Mouse (Mus musculus) small intestine, adult 2 months (tissue): ENCODE results near the gene Agap1. TPM values are rescaled to one million over a fixed set of nuclear protein-coding genes. Genes with fewer than 3 reads are reported as not detected.

Experiments used
- H3K27ac ChIP-seq: fragments of 200-500 bp; 2 replicates; pipeline ENCODE4 v1.5.1; 2012; ENCODE audit warnings: low read depth, low read length, control low read depth, inconsistent platforms; ENCODE audit not compliant: insufficient read depth
- H3K27me3 ChIP-seq: fragments of 200-500 bp; 2 replicates; pipeline ENCODE4 v1.6.1; 2012; ENCODE audit warnings: mild to moderate bottlenecking, moderate library complexity, low read length, inconsistent platforms; ENCODE audit not compliant: control insufficient read depth, insufficient read depth
- H3K36me3 ChIP-seq: fragments of 200-500 bp; 2 replicates; pipeline ENCODE4 v1.6.1; 2012; ENCODE audit warnings: mild to moderate bottlenecking, low read length, control low read depth, inconsistent platforms; ENCODE audit not compliant: control insufficient read depth, insufficient read depth
- H3K4me1 ChIP-seq: fragments of 200-500 bp; 2 replicates; pipeline ENCODE4 v1.6.1; 2012; ENCODE audit warnings: low read length, inconsistent platforms, mixed read lengths; ENCODE audit not compliant: control insufficient read depth, insufficient read depth, insufficient read length
- H3K4me3 ChIP-seq: fragments of 200-500 bp; 2 replicates; pipeline ENCODE4 v1.5.1; 2012; ENCODE audit warnings: low read depth, mild to moderate bottlenecking, control low read depth, inconsistent platforms, low read length, moderate library complexity
- CTCF ChIP-seq: fragments of 200-500 bp; IDR thresholded peaks from 2 replicates; pipeline ENCODE4 v1.5.1; 2012; ENCODE audit warnings: low read depth, mild to moderate bottlenecking, control low read depth, inconsistent platforms, low read length, moderate library complexity, mixed read lengths; ENCODE audit not compliant: insufficient replicate concordance, insufficient read length; ENCODE audit errors: extremely low read depth
- POLR2A ChIP-seq: fragments of 200-500 bp; IDR thresholded peaks from 2 replicates; pipeline ENCODE4 v1.6.1; 2012; ENCODE audit warnings: low read depth, mild to moderate bottlenecking, control low read depth, inconsistent platforms, low read length, moderate library complexity
- WGBS: fragments of 180-500 bp; shearing (Covaris S2); methylation state at CpG from one replicate; pipeline ENCODE4 v1.1.7; 2018; 5-methylcytosine and 5-hydroxymethylcytosine counted together
- polyA plus RNA-seq: library from polyadenylated mRNA; depleted of rRNA; stranded (reverse); fragments of >200 nt; gene quantifications from 2 replicates; pipeline ENCODE4 v1.2.3, GENCODE M21; 2012

Gene Agap1
- polyA plus RNA-seq, 1 experiment: 27.8 TPM

GRCm38 (mm10) chr1:89625967-89626366, 171.4 kb downstream of the Agap1 start:
- Histone ChIP-seq H3K36me3 (peaks cover 4% of the 10 kb centered on the region), H3K27ac (no peak overlapping the region), H3K4me1 (no peaks in the 10 kb centered on the region), H3K27me3 (no peaks in the 10 kb centered on the region), H3K4me3 (no peak overlapping the region)
- WGBS: 96% methylated on average over 7 of the region's 7 CpGs
- TF ChIP-seq POLR2A (no peak), CTCF (no peak)

GRCm38 (mm10) chr1:89626940-89627339, 172.3 kb downstream of the Agap1 start:
- Histone ChIP-seq H3K4me3 (no peak overlapping the region), H3K27me3 (no peaks in the 10 kb centered on the region), H3K27ac (no peak overlapping the region), H3K36me3 (peaks cover 4% of the 10 kb centered on the region), H3K4me1 (no peaks in the 10 kb centered on the region)
- 74% methylated on average over 10 of the region's 10 CpGs for WGBS
- TF ChIP-seq POLR2A: no peak
- no peak for TF ChIP-seq CTCF

GRCm38 (mm10) chr1:89627650-89628049, 173.0 kb downstream of the Agap1 start:
- H3K4me1 ChIP-seq: no peaks in the 10 kb centered on the region
- H3K4me3 ChIP-seq: no peak overlapping the region
- no peak overlapping the region for H3K27ac ChIP-seq
- TF ChIP-seq CTCF (peak; percentile 37; the same call in 1 of the 2 replicates), POLR2A (no peak)
- peaks cover 4% of the 10 kb centered on the region for H3K36me3 ChIP-seq
- 64% methylated on average over 3 of the region's 3 CpGs for WGBS
- no peaks in the 10 kb centered on the region for H3K27me3 ChIP-seq

- WGBS: 79% methylated on average over 4 of the region's 4 CpGs
- Histone ChIP-seq H3K36me3 (peaks cover 14% of the 10 kb centered on the region), H3K27ac (no peak overlapping the region), H3K4me3 (no peak overlapping the region), H3K4me1 (no peaks in the 10 kb centered on the region), H3K27me3 (no peaks in the 10 kb centered on the region)
- TF ChIP-seq POLR2A (no peak), CTCF (no peak)
These were observed 176.2 kb downstream of the Agap1 start for GRCm38 (mm10) chr1:89630836-89631235.

- Histone ChIP-seq H3K4me1 (no peaks in the 10 kb centered on the region), H3K4me3 (no peak overlapping the region), H3K27ac (no peak overlapping the region), H3K36me3 (peaks cover 17% of the 10 kb centered on the region), H3K27me3 (no peaks in the 10 kb centered on the region)
- TF ChIP-seq CTCF (no peak), POLR2A (no peak)
- 24% methylated on average over 1 of the region's 1 CpGs for WGBS
These were observed 177.1 kb downstream of the Agap1 start for GRCm38 (mm10) chr1:89631747-89632146.

GRCm38 (mm10) chr1:89634055-89634454, 179.4 kb downstream of the Agap1 start:
- WGBS: 84% methylated on average over 14 of the region's 14 CpGs
- H3K4me1 ChIP-seq: no peaks in the 10 kb centered on the region
- TF ChIP-seq CTCF (no peak), POLR2A (no peak)
- no peak overlapping the region for H3K27ac ChIP-seq
- no peaks in the 10 kb centered on the region for H3K27me3 ChIP-seq
- H3K36me3 ChIP-seq: peaks cover 17% of the 10 kb centered on the region
- H3K4me3 ChIP-seq: no peak overlapping the region

GRCm38 (mm10) chr1:89635131-89635530, 180.5 kb downstream of the Agap1 start:
- WGBS: 77% methylated on average over 2 of the region's 2 CpGs
- no peak overlapping the region for H3K27ac ChIP-seq

GRCm38 (mm10) chr1:89637670-89638069, 183.1 kb downstream of the Agap1 start:
- peaks cover 12% of the 10 kb centered on the region for H3K36me3 ChIP-seq
- no peak overlapping the region for H3K27ac ChIP-seq
- H3K27me3 ChIP-seq: no peaks in the 10 kb centered on the region
- 96% methylated on average over 4 of the region's 4 CpGs for WGBS
- H3K4me3 ChIP-seq: no peak overlapping the region
- TF ChIP-seq POLR2A (no peak), CTCF (no peak)
- no peaks in the 10 kb centered on the region for H3K4me1 ChIP-seq

More at GRCm38 (mm10) chr1:89635131-89635530, 180.5 kb downstream of the Agap1 start:
- TF ChIP-seq CTCF (no peak), POLR2A (no peak)
- Histone ChIP-seq H3K36me3 (peaks cover 16% of the 10 kb centered on the region), H3K27me3 (no peaks in the 10 kb centered on the region), H3K4me1 (no peaks in the 10 kb centered on the region), H3K4me3 (no peak overlapping the region)
